Mouse (Mus musculus) forebrain, embryonic 11.5 days (tissue): Measurements from ENCODE around the gene Fam25c. TPM values are rescaled to one million over a fixed set of nuclear protein-coding genes. Genes with fewer than 3 reads are reported as not detected.

Experiments used
- ATAC-seq: fragments of 200-750 bp; cut with Nextera tagmentation; replicated peaks from 2 replicates; pipeline ENCODE4 v1.8.0; 2017; ENCODE audit warnings: moderate TSS enrichment; ENCODE audit not compliant: low FRiP score
- DNase-seq: peaks from one replicate; pipeline ENCODE4 v3.0.0-alpha.2; 2017; ENCODE audit warnings: low spot score
- H3K27ac ChIP-seq: fragments of 300-500 bp; sonication (generic); 2 replicates; pipeline ENCODE4 v1.5.1; 2014; ENCODE audit warnings: low read depth, low read length
- H3K27me3 ChIP-seq: fragments of 300-500 bp; sonication (generic); 2 replicates; pipeline ENCODE4 v1.6.1; 2014; ENCODE audit warnings: mild to moderate bottlenecking, low read length, mixed read lengths; ENCODE audit not compliant: control insufficient read depth, insufficient read depth
- H3K36me3 ChIP-seq: fragments of 300-500 bp; sonication (generic); 2 replicates; pipeline ENCODE4 v1.6.1; 2014; ENCODE audit warnings: mild to moderate bottlenecking, low read length, moderate library complexity, mixed read lengths; ENCODE audit not compliant: control insufficient read depth, insufficient read depth
- H3K4me1 ChIP-seq: fragments of 300-500 bp; sonication (generic); replicated peaks from 2 replicates; pipeline ENCODE4 v1.6.1; 2014; ENCODE audit warnings: low read length, mixed read lengths; ENCODE audit not compliant: control insufficient read depth, insufficient read depth
- H3K4me2 ChIP-seq: fragments of 300-500 bp; sonication (generic); 2 replicates; pipeline ENCODE4 v1.6.1; 2014; ENCODE audit warnings: low read depth, mild to moderate bottlenecking, low read length, moderate library complexity, mixed read lengths; ENCODE audit not compliant: severe bottlenecking
- H3K4me3 ChIP-seq: fragments of 300-500 bp; sonication (generic); 2 replicates; pipeline ENCODE4 v1.5.1; 2014; ENCODE audit warnings: low read depth, low read length
- H3K9ac ChIP-seq: fragments of 300-500 bp; sonication (generic); 2 replicates; pipeline ENCODE4 v1.6.1; 2014; ENCODE audit warnings: low read length
- H3K9me3 ChIP-seq: fragments of 300-500 bp; sonication (generic); 2 replicates; pipeline ENCODE4 v1.6.1; 2016; ENCODE audit warnings: low read length, mixed read lengths; ENCODE audit not compliant: control insufficient read depth
- WGBS: fragments of 180-500 bp; shearing (Covaris S2); extraction: QIAGEN DNeasy Blood & Tissue Kit; methylation state at CpG from one replicate; pipeline ENCODE4 v1.1.7; 2014; 5-methylcytosine and 5-hydroxymethylcytosine counted together
- polyA plus RNA-seq: library from polyadenylated mRNA; unstranded; fragments of >200 nt; fragmentation: Nextera tagmentation; extraction: Ambion mirVana; gene quantifications from 2 replicates; pipeline ENCODE4 v1.2.1, GENCODE M21; 2014

The Fam25c gene
- polyA plus RNA-seq, 1 experiment from 2014 or later: not detected

DNA sequence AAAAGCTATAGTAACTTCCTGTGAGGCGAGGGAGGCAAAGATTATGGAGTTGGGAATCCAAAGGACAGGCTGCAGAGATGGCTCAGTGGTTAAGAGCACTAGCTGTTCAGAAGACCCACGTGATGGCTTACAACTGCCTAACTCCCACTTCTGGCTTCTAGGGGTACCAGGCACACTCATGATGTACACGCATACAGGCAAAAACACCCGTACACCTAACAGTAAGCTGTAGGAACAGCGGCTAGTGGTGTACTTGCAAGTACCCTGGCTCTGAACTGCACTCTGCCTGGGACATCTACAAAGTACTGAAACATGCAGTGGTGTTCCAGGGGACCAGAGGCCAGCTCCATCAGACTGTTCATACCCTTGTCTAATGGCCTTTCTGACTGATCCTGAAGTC is 8.1 kb downstream of the Fam25c start:
- ATAC-seq: no peak
- Histone ChIP-seq H3K9ac (no peak overlapping the region), H3K4me2 (no peak overlapping the region), H3K36me3 (peaks cover 1% of the 10 kb centered on the region; the same call in 1 of the 2 replicates), H3K27ac (no peak overlapping the region), H3K27me3 (no peaks in the 10 kb centered on the region), H3K4me3 (no peak overlapping the region), H3K4me1 (no peaks in the 10 kb centered on the region), H3K9me3 (no peaks in the 10 kb centered on the region)
- DNase-seq: no peak
- WGBS: 93% methylated on average over 5 of the region's 5 CpGs

DNA sequence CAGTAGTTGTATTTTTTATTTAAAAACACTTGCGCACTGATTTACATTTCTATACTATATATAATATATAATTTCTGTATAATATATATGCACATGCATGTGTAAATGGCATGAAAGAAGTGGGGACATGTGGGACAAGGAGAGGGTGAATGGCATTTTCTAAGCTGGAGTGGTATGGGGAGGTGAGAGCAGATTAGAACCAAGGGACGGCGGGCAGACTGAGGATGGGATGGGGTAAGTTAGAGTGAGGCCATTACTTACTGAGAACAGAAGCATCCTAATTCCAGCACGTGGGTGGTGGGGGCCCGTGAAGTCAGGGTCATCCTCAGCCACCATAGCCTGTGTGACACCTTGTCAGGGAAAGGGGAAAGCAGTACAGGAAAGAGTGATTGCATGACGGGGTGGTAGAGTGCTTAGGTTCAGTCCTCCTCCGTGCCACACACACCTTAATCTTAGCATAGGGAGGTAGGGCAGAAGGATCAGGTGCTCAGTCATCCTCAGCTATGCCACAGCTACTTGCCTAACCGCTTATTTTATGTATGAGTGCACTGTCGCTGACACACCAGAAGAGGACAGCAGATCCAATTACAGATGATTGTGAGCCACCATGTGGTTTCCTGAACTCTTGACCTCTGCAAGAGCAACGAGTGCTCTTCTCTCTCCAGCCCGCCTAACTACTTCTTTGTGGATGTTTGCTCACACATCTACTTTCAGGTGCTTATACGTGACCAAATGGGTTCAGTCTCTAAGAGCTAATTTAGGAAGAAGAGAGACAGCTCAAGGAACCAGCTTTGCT is 9.3 kb downstream of the Fam25c start:
- no peak overlapping the region for H3K4me3 ChIP-seq
- H3K27me3 ChIP-seq: no peaks in the 10 kb centered on the region
- no peak overlapping the region for H3K4me2 ChIP-seq
- H3K9me3 ChIP-seq: no peaks in the 10 kb centered on the region
- H3K4me1 ChIP-seq: no peaks in the 10 kb centered on the region
- ATAC-seq (no peak), DNase-seq (no peak)
- H3K9ac ChIP-seq: no peak overlapping the region
- 60% methylated on average over 12 of the region's 12 CpGs for WGBS
- H3K27ac ChIP-seq: no peak overlapping the region
- H3K36me3 ChIP-seq: peaks cover 7% of the 10 kb centered on the region; the same call in 1 of the 2 replicates

DNA sequence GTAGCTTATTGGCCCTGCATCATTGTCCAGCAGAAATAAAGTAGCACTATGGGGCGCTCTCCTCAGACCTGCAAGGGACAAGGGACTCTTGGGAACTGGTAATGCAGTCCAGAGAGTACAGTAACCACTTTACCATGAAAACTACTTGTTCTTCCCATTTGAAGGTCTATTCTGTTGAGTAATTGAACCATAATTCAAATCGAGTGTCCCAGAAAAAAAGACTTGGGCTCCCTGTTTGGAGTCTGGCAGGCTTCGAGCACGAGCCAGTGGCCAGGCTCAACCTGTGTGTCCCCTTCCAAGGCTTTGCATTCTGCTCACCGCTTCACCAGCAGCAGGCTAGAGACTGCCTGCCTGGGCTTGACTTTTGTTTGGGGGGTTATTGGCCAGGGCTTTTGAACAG is 10.9 kb downstream of the Fam25c start:
- Histone ChIP-seq H3K9ac (no peak overlapping the region), H3K4me2 (no peak overlapping the region), H3K4me3 (no peak overlapping the region), H3K27ac (no peak overlapping the region), H3K27me3 (no peaks in the 10 kb centered on the region), H3K9me3 (no peaks in the 10 kb centered on the region), H3K4me1 (no peaks in the 10 kb centered on the region), H3K36me3 (peaks cover 7% of the 10 kb centered on the region; the same call in 1 of the 2 replicates)
- DNase-seq (no peak), ATAC-seq (no peak)
- WGBS: 83% methylated on average over 5 of the region's 5 CpGs

DNA sequence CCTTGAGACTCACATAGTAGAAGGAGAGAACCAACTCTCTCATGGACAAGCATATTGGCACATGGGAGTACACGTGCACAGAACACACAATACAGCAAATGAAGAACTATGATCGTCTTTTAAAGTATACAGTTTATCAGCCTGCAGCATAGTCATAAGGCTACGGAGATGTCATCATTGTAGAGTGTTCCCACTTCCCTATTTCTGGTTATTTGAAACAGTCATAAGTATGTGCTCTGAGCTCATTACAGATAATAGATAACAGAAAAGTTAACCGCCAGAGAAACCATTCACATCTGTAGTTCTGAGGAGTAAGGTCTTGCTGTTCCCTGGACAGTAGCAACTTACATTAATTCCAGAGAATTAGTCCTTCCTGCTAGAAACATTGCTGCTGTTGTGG is 12.2 kb downstream of the Fam25c start:
- Histone ChIP-seq H3K27me3 (no peaks in the 10 kb centered on the region), H3K4me1 (no peaks in the 10 kb centered on the region), H3K4me3 (no peak overlapping the region), H3K9ac (no peak overlapping the region), H3K36me3 (peaks cover 7% of the 10 kb centered on the region; the same call in 1 of the 2 replicates), H3K9me3 (no peaks in the 10 kb centered on the region), H3K4me2 (no peak overlapping the region), H3K27ac (no peak overlapping the region)
- no peak for ATAC-seq
- no peak for DNase-seq
- WGBS: 89% methylated on average over 4 of the region's 4 CpGs

DNA sequence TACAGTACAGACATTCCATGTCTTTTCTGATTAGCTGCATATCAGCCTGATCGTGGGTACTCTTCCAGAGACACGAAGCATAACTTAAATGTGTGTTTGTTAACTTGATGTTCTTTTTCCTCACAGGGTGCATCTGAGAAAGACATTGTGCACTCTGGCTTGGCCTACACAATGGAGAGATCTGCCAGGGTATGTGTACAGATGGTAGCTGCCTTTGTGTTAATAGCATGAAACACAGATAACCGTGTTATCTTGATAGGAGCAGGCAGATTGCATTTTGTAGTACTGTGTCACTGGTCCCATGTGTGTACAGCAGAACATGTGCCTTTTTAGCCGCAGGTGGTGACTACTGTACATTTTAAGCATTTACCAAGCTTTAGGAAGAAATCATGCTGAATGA is 13.2 kb downstream of the Fam25c start:
- DNase-seq (no peak), ATAC-seq (no peak)
- no peak overlapping the region for H3K27ac ChIP-seq
- H3K9ac ChIP-seq: no peak overlapping the region
- no peak overlapping the region for H3K4me2 ChIP-seq
- peaks cover 7% of the 10 kb centered on the region; the same call in 1 of the 2 replicates for H3K36me3 ChIP-seq
- no peak overlapping the region for H3K4me3 ChIP-seq
- H3K4me1 ChIP-seq: no peaks in the 10 kb centered on the region
- 93% methylated on average over 4 of the region's 4 CpGs for WGBS
- no peaks in the 10 kb centered on the region for H3K27me3 ChIP-seq
- no peaks in the 10 kb centered on the region for H3K9me3 ChIP-seq

DNA sequence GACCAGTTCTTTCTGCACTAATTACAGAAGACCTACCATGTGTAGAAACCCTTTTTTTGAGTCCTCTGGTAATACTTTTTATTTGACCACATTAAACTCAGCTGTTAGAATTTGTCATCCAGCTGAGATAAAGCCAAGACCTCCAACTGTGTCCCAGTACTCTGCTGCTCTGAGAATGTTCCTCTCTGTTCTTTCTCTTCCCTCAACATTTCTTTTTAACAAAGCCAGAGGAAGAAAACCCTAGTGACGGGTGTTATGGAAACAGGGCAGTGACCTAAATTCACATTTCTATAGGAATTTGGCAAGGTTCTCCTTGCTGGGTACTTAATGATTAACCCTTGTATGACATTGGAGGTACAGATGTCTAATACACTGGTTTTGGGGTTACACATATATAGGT is 15.8 kb downstream of the Fam25c start:
- Histone ChIP-seq H3K4me1 (no peaks in the 10 kb centered on the region), H3K9ac (no peak overlapping the region), H3K4me3 (no peak overlapping the region), H3K4me2 (no peak overlapping the region), H3K27me3 (no peaks in the 10 kb centered on the region), H3K36me3 (peaks cover 9% of the 10 kb centered on the region; the same call in 1 of the 2 replicates), H3K27ac (no peak overlapping the region), H3K9me3 (no peaks in the 10 kb centered on the region)
- WGBS: 69% methylated on average over 1 of the region's 1 CpGs
- ATAC-seq (no peak), DNase-seq (no peak)

DNA sequence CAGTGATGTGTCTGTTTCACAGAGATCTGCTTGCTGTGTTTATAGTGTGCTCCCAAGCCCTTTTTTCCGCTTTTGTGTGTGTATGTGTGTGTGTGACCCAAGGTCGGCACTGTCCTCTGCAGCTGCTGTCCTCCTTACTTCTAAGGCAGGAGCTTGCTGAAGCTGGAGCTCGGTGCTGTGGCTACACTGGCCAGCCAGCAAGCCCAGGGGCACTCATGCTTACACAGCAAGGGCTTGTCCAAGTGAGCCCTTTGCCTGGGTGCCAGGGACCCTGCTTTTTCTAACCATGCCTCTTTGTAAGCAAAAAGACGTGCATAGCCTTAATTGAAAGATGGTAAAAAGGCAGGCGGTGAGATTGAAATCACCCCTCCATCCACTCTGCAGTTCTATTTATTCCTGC is 22.8 kb downstream of the Fam25c start:
- H3K27me3 ChIP-seq: no peaks in the 10 kb centered on the region
- H3K4me2 ChIP-seq: no peak overlapping the region
- H3K9me3 ChIP-seq: no peaks in the 10 kb centered on the region
- 95% methylated on average over 5 of the region's 5 CpGs for WGBS
- no peaks in the 10 kb centered on the region for H3K4me1 ChIP-seq
- H3K4me3 ChIP-seq: no peak overlapping the region
- no peak overlapping the region for H3K9ac ChIP-seq
- DNase-seq (no peak), ATAC-seq (no peak)
- H3K27ac ChIP-seq: no peak overlapping the region
- peaks cover 5% of the 10 kb centered on the region; the same call in 1 of the 2 replicates for H3K36me3 ChIP-seq

DNA sequence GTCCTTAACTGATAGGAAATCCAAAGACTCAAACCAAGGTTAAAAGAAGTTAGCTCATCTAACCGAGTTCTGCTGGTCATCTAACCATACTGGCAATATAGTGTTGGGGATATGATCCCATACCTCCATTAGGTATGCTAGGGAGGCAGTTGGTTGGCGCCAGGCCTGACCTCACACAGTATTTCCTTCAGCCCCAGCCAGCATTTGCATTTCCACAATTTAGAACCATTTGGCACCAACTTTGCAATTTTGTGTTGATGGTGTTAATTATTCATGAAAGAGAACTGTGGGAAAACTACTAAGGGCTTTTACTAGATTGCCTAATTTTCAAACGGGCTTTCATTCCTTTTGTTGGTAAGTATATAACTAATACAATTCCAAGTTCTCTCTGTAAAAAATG is 23.3 kb downstream of the Fam25c start:
- Histone ChIP-seq H3K36me3 (peaks cover 5% of the 10 kb centered on the region; the same call in 1 of the 2 replicates), H3K4me3 (no peak overlapping the region), H3K9me3 (no peaks in the 10 kb centered on the region), H3K4me2 (no peak overlapping the region), H3K4me1 (no peaks in the 10 kb centered on the region), H3K27me3 (no peaks in the 10 kb centered on the region), H3K9ac (no peak overlapping the region), H3K27ac (no peak overlapping the region)
- ATAC-seq (no peak), DNase-seq (no peak)
- 90% methylated on average over 3 of the region's 3 CpGs for WGBS

DNA sequence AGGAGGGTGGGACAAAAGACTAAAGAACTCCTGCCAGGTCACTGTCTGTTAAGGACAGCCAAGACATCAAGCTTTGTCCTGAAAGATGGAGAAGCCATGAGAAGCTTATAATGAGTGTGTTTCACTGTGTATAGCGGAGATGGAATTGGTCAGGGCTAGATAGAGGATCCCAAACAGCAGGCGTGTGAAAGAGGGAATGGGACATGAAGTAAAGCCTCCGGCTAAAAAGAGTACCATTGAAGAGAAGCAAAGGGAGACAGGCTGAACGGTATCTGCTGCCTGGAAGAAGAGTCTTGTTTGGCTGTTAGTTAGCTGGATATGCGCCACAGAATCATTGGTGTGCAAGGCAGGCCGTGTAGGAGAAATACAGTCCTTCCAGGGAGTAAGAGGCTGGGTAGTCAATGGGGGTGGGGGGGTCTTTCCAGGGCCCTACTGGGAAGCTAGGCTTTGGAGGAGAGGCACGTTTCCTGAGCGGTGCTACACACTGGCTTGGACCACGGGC is 24.5 kb downstream of the Fam25c start:
- H3K36me3 ChIP-seq: peaks cover 5% of the 10 kb centered on the region; the same call in 1 of the 2 replicates
- no peak for DNase-seq
- no peak for ATAC-seq

More for the DNA sequence above, 24.5 kb downstream of the Fam25c start:
- no peaks in the 10 kb centered on the region for H3K9me3 ChIP-seq
- no peak overlapping the region for H3K27ac ChIP-seq
- H3K4me2 ChIP-seq: no peak overlapping the region
- H3K4me3 ChIP-seq: no peak overlapping the region
- no peak overlapping the region for H3K9ac ChIP-seq
- 86% methylated on average over 9 of the region's 9 CpGs for WGBS
- H3K27me3 ChIP-seq: no peaks in the 10 kb centered on the region
- H3K4me1 ChIP-seq: no peaks in the 10 kb centered on the region
